Mouse (Mus musculus) ovary, postnatal 10 days (tissue): ENCODE data around the gene Hamp.

Source experiments
- DNase-seq: peaks from one replicate; pipeline ENCODE4 v3.0.0; 2022; ENCODE audit warnings: low spot score

The Hamp gene

DNA sequence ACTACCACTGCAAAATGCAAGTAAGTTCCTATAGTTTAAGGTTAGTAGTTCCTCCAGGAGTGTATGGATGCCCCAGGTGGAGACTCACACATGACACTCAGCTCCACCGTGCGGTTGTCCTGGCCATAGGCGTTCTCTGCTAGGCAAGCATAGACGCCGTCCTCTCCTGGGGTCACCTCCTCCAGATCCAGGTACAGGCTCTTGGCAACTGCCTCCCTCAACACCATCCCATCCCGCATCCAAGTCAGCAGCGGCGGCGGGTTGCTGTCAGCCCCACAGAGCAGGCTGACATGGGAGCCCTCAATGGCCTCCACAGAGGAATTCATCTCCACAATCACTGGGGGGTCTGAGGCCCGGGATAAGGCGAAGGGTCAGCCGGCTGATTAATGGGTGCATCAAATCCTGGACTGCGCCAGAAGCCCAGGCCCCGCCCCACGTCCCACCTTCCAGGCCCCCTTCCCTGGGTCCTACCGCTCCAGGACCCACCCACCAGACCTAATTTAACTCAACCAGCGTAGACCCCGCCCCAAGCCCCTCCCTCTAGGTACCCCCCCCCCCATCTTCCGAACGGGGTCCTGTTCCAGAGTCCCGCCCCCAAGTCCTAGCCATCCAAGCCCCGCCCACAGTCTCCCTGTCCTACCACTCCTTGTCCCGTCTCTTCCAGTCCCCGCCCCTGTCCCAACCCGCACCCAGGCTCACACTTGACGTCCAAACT is 35.4 kb downstream of the Hamp start:
- no peak for DNase-seq

DNA sequence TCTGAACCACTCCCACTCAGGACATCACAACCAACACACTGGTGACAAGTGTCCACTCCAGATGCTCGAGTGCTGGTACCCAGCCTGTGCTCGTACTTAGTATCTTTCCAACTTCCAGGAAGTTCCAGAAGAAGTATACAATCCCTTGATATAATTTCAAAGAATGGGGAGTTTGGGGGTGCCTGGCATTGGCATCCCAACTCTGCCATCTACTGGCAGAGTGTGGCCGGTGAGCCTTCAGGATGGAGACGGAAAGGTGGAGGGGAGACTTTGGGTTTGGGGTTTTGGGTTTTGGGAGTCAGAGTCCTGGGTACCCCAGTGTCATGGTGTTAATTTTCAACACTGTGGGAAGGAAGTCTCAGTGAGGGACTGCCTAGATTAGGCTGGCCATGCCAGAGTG is 39.8 kb downstream of the Hamp start:
- no peak for DNase-seq

DNA sequence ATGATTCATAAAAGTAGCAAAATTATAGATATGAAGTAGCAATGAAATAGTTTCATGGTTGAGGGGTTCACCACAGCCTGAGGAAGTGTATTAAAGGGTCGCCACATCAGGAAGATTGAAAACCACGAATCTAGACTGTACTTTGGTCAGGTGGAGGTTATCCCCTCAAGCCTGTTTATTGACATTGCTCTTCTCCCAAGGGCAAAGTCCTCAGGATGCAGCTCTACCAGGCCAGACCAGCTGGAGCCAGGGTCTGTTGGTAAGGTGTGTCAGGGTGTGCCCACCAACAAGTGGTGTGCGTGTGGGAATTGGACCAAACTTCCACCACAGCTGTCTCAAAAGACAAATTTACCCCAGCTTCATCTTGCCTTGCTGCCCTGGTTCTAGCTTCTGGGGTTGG is 48.6 kb downstream of the Hamp start:
- no peak for DNase-seq

DNA sequence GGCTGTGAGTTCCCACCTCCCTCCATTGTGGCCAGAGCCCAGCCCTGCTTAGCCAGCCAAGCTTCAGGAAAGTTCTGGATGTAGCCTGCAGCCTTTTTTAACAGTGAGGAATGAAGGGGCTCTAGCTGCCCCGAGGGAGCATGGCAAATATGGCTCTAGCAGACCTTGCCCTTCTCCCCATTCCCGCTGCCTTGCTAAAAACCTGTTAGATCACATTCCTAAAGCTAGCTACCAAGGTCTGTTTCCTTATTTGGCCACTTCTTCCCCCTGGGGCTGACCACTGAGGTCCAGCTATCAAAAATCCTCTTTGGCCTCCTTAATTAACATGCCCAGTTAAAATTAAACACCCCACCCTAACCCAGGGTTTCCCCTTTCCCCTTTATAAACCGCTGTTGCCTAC is 51.3 kb downstream of the Hamp start:
- no peak for DNase-seq
